Mouse (Mus musculus): Measurements from ENCODE around the gene Pcca.

The Pcca gene

DNA sequence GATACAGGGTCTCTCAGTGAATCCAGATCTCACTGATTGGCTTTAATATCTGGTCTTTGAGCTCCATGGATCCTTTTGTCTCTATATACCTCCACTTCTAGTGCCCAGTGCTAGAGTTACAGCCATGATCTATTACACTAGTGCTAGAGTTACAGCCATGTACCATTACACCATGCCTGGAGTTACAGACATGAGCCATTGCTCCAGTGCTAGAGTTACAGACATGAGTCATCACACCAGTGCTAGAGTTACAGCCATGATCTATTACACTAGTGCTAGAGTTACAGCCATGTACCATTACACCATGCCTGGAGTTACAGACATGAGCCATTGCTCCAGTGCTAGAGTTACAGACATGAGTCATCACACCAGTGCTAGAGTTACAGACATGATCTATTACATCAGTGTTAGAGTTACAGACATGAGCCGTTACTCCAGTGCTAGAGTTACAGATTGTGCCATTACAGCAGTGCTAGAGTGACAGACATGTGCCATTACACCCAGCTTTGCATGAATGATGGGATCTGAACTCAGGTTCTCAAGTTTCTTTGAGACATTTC is 26.8 kb downstream of the Pcca start:
- WGBS = 95% methylated on average over 1 of the region's 1 CpGs

DNA sequence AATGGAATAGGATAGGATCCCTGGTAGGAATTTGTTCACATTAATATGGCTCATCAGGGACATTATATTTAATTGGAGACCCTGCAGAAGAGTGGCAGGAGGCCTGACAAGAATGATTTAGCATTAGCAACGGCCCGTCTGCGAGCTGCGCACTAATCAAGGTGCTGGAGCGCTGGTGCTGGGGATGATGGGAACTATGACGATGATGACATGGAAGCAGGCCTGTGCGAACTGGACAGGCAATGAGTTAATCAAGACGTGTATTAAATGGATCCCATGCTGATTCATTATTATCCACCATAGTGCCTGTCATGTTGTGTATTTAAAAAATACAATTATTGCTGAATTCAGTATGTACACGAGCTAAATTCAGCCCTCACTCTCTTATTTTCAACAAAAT is 36.7 kb downstream of the Pcca start:
- WGBS = 87% methylated on average over 9 of the region's 9 CpGs

DNA sequence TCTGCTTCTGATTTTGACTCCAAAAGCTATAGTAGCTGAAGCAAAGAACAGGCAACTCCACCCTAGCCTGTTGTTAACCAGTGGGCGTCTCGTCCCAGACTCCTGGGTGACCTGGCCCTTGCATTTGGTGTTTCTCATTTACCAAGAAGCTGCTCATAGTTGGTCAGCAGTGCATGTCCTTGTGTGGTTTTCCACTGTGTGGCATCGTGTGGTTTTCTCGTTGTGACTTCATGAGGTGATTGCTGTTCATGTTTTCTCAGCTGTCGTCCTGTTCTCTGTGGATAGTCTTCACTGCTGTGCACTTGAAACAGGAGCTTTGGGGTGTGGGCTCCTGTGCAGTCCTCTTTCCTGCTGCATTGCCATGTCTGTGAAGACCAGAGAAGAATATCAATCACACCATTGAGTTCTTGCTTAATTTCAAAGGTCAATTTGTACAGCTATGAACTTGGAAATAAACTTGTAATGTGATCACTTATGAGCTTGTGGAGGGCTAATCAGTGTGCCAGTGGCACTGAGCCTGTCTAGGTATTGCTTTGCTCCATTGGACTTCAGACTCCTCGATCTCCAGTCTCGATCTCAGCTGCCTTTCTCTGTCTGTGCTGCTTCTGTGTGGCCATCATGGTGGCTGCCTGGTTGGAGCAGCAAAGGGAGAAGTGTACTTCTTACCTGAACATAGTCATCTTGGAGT is 40.1 kb downstream of the Pcca start:
- 89% methylated on average over 7 of the region's 7 CpGs for WGBS

DNA sequence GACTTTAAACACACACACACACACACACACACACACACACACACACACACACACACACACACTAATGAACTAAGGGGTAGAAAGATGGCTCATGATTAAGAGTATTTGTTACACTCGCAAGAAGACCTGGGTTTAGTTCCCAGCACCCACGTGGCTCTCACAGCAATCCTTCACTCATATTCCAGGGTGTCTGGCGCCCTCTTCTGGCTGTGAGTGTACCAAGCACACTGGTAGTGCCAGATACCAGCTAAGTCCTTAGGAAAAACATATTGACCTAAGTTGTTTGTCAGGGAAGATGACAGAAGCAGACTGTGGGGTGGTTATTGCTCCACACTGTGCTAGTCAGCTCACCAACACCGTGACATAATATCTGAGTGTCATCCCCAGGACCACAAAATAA is 43.7 kb downstream of the Pcca start:
- WGBS = 89% methylated on average over 4 of the region's 4 CpGs

DNA sequence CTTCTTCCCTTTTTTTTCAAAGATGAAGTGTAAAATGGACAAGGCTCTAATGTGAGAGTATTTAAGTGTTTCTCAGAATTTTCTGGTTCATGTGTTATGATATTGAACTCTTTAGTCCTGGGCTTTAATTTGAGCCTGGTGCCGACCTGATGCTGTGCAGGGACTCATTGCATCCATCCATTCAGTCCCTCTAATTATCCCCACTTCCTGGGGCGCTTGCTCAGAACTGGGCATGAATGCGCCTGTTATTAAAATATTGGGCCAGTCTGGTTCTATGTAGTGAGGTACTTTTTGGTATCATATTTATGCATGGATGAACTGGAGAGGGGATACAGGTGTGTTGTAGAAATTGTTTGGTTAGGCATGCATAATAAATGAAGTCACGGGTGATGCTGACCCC is 47.9 kb downstream of the Pcca start:
- WGBS = 77% methylated on average over 4 of the region's 4 CpGs

DNA sequence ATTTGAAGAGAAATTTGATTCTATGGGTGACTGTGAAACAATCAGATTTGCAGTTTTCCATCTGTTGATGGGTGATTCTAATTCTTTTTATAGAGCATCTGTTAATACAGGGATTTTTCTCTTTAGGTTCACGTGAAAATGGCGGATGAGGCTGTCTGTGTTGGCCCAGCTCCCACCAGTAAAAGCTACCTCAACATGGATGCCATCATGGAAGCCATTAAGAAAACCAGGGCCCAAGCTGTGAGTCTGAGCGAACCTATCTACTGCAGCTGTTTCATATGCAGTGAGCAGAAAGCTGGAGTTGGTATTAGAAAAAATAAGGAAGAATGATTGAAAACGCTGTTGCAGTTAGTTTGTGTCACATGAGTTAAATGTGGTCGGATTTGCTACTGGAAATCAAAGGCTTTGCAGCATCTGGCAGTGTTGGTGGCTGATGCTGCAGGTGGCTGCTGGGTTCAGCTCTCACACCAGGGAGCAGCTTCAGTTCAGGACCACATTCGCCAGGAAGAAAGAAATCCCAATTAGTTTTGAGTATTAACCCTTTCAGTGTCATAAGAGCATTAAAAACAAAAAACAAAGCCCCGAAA is 48.5 kb downstream of the Pcca start:
- WGBS = 66% methylated on average over 7 of the region's 7 CpGs

DNA sequence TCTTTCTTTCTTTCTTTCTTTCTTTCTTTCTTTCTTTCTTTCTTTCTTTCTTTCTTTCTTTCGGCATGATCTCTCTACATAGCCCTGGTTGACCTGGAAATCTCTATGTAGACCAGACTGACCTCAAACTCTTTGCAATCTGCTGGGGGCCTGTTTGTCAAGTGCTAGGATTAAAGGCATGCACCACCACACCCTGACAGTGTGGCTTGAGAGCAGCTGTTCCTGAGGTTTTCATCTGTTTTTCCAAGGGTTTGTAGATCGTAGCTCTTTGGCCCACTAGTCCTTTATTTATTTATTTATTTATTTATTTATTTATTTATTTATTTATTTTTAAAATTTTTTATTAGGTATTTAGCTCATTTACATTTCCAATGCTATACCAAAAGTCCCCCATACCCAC is 50.0 kb downstream of the Pcca start:
- 90% methylated on average over 2 of the region's 2 CpGs for WGBS

DNA sequence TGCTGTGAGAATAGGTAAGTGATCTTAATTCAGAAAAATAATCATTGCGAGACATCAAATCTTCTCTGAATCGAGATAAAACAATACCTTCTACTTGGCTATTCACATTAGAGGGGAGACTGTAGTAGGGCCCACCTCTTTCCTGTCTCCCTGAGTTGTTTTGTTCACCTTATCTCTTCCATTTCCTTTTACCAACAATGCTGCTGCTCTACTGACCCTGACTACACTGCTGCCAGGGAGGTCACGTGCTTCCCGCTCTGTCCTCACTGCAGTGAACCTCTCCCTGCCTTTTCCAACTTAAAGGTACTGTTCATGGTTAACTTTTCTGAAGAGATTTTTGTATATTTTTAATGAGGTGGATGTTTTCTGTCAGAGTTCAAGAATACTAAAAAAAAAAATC is 52.8 kb downstream of the Pcca start:
- WGBS = 89% methylated on average over 4 of the region's 4 CpGs

DNA sequence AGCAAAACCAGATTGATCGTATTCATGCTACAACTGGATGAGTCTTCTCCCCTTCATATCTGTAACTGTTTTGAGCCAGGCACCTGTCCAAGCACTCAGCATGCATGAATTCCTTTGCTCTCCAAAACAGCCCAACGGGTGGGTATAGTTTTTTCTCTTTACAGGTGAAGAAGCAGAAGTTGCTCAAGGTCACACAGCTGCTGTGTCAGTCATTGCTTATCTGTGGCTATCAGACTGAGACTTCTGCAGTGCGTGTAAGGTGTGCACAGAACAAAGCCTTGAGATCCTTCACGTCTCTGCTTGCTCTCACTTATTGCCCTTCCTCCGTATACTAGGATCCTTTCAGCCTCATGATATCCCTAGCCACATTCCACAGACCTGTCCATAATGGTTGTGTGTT is 63.4 kb downstream of the Pcca start:
- 85% methylated on average over 5 of the region's 5 CpGs for WGBS

DNA sequence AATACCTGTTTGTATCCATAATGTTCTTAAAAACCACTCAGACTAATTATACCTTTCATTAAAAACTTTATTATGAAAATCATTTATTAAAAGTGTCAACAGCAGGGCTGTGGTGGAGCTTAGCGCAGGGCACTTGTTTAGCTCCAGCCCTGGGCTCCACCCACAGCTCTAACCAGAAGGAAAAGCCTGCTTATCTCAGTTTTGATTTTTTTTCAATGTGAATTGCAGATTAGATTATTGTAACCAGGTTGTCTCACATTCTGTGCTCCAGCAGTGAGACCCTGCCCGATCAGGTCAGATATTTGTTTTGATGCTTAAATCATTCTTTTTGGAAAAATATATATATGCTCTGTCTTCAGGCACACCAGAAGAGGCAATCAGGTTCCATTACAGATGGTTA is 64.7 kb downstream of the Pcca start:
- 82% methylated on average over 2 of the region's 2 CpGs for WGBS

DNA sequence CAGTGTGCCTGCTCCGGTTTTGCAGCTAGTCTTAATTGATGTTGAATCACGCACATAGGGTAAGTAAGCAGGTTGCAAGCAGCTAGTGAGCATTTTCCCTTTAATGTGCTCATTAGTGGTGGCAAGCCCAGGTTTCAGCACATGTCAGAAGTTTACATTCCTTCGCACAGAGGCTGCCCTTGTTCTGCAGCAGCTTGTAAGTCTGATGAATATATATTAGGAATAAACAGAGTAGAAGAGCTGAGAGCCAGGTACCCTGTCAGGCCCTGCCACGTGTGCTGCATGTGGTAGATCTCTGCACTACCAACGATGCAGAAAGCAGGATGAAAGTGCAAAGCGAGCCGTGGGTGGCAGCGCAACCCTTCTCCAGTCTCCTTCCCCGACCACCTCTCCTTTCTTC is 65.7 kb downstream of the Pcca start:
- WGBS = 81% methylated on average over 9 of the region's 9 CpGs

DNA sequence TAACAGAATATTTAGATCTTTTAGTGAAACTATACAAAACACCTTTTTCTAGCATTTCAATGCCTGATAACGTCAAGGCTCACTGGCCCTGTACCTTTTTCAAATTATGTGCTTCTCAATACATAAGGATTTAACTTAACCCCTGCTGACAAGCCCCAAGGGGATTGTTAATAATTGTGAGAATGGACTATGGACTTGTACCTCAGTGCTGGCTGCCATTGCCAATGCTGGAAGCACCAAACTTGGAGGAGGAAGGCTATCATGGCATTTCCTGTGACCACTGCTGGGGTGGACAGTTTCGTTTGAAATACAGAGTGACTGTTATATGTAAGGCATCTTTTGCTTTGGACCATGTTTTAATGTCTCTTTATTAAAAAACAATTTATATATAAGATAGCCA is 68.6 kb downstream of the Pcca start:
- 96% methylated on average over 2 of the region's 2 CpGs for WGBS

DNA sequence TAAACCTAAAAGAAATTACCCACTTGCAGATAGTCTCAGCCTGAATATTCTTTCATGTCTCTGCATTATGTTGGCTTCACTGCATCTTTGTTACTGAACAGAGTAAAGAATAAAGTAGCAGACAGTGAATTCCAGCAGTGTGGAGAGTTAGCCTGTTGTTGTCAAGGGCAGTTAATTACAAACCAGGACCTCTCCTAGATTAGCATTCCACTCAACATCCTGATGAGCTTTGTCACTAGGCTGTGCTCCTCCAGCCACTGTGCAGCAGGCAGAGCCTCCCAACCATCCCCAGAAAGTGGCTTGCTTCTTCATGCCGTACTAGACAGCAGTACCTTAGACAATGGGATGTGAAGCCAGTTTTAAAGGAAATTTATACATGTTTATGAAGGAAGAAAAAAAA is 72.4 kb downstream of the Pcca start:
- WGBS = 82% methylated on average over 1 of the region's 1 CpGs

DNA sequence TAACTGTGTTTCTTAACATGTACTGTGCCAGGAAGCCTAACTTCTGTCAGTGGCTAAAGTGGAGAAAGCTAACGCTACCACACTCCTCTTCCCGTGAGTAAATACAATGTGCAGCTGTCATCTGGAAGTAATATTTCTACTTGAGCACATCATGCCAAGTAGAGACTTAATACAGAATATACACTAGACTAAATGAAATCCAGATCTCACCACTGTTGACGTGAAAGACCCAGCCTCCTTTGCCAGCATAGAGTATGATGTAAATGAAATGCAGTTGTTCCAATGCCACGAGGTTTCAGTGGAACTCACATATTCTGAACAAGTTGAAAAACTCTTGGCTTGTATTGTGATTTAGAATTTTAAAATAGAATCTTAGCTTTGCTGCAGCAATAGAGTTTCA is 73.3 kb downstream of the Pcca start:
- 72% methylated on average over 4 of the region's 4 CpGs for WGBS

DNA sequence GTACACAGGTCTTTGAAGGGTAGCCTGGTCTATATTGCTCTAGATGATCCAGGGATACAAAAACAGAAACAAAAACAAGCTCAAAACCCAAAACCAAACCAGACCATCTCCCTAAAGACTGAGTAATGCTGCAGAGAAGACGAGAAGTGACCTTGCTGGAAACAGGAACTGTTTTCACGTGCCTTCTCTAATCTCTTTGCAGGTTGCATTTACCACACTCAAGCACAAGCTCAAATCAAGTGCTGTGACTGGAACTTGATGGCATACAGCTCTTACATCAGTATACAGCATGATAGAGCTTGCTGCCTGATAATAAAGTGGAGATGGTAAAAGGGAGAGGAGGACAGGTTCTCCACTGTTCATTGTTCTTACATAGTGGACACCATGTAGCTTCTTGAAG is 74.2 kb downstream of the Pcca start:
- 97% methylated on average over 2 of the region's 2 CpGs for WGBS

DNA sequence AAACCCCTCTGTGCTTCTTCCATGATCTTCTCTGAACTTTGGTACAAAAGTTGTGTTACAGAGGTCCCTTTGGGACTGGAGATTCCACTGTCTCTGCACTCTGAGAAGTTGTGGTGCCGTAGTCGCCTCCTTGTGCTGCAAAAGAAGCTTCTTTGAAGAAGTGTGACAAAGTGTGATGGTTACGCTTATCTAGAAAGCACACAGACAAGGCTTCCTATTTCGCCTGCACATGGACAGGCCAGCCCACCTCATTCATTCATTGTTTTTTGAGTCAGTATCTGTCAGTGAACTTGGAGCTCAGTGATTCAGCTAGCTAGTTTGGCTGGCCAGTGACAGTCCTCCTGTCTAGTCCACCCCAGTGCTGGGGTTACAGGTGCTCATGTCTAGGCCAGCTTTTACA is 76.9 kb downstream of the Pcca start:
- over 99% methylated on average over 4 of the region's 4 CpGs for WGBS

DNA sequence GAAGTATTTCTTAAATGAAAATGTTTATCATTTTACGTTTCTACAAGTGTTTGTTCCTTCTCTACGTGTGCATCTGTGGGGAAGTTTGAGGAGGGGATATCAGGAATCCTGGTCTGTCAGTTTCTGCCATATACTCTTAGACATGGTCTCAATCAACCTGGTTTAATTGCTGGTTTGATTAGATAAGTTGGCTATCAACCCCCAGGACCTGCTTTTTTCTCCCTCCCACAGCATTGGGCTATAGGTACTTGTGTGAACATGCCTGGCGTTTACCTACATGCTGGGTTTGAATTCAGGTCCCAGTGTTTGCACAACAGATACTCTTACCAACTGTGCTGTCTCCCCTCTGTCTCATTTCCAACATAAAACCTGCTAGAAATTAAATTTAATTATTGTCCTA is 78.2 kb downstream of the Pcca start:
- 94% methylated on average over 3 of the region's 3 CpGs for WGBS

DNA sequence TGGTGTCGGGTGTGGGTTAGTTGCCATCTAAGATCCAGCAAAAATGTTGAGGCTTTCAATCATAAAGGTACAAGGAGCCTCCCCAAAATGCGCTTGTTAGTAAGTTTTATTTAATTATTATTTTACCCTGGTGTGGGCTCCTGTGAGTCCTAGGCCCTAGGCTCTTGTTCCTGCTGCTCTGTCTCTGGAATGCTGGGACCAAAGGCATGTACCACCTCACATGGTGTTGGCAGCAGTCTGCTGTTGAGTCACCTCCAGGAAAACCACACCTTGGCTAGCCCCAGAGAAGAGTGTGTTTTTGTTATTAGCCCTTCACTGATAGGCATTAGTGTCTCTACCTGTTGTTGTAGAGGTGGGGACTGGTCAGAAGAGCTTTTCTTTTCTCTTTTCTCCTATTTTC is 83.5 kb downstream of the Pcca start:
- WGBS = 92% methylated on average over 2 of the region's 2 CpGs

DNA sequence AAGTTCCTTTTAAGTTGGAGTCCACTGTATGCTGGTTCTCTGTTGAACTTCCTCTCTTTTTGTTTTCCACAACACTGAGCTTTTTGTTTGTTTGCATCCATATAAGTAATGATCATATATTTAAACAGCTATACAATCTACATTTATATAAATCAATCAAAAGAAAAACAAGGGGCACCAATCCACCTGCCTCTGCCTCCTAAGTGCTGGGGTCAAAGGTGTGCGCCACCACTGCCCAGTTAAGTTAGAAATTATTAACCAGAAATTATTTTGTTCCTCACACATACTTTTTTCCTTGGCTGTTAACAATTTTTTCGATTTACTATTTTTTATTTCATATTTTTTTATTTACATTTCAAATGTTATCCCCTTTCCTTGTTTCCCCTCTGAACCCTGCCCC is 99.3 kb downstream of the Pcca start:
- 97% methylated on average over 2 of the region's 2 CpGs for WGBS

DNA sequence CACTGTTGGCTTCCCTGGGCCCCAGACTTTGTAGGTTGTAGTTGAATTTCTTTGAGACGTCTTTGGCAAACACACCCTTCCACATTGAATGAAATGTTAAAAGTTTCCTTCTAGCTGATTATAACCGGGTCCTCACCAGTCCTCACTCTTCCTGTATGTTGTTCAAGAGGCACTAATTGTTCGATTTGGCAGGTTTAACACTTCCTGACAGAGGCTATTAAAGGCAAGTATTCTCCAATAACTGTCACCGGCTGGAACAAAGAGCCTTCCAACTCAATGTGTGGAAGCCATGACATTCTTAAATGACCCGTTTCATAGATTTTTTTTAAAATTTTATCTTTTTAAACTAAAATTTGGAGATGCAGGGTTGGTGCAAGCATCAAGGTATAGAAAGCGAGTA is 102.5 kb downstream of the Pcca start:
- 58% methylated on average over 6 of the region's 6 CpGs for whole genome bisulfite sequencing

DNA sequence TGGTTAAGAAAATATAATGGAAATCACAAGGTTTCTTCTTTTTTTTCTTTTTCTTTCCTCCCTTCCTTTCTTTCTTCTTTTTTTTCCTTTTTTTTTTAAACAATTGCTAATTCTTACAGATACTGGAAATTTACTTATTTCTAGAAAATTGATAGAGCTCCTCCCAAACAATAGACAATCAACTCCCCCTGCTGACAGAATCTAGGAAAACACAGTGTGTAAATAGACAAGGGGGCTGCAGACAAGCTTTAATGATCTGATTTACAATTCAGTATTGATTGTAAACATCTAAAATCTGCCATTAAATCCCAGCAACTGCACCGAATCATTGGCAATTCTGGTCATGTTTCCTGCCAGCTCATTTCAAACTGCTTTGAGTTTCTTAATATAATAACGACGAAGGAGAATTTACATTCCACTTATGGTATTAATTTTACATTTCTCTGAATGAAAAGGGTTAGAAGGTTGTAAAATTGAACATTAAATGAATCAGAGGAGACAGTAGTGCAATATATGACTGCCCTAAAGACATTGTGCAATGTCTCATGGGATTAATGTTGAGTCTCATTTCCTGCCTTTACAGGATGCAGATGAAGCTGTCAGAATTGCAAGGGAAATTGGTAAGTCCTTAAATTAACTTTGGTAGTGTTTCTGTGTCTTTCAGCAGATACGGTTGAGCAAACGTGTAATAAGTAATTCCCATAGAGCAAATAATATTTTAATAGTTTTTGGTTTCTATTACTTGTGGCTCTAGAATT is 103.9 kb downstream of the Pcca start:
- 54% methylated on average over 5 of the region's 5 CpGs for WGBS

DNA sequence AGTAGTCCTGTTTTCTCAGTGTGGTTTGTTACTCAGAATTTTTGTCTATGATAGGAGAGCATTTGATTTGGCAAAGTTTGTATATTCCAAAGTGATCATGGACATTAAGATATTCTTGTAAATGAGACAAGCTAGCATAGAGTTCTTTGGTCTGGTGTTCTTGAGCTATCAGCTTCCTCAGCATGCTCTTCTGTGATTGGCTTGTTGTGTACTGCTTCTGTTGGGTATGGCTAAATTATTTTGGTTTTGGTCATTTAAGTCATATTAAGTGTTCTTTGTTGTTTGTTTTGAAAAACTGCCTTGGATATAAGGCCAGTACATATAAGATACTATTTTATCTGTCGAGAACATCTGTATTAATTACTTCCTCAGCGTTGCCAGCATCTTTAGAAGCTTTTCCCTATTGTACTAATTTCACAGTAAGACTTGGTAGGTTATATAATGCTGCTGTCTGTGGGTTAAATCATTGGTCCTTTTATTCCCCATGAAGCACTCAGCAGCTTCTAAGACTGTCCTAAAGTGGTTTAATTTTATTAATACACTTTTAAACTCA is 105.1 kb downstream of the Pcca start:
- WGBS = 90% methylated on average over 2 of the region's 2 CpGs

DNA sequence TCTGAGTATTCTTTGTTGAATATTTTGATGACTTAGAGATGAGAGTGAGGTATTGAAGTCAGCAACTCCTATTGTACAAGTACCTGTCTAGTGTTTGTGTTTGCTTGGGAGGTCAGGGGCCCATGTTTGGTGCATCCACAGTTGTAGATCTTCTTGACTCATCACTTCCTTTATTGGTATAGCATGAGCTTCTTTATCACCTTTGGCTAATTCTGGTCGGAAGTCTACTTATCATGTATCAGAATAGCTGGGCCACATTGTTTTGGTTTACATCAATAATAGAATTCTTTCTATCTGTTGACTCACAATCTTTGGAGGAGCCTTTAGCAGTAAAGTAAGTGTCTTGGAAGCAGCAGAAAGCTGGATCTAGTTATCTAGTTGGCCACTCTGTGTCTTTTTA is 108.3 kb downstream of the Pcca start:
- 97% methylated on average over 1 of the region's 1 CpGs for WGBS

Measured in cerebral cortex, adult 2 months (tissue).